Mouse (Mus musculus) lung, adult 2 months (tissue): ENCODE data around the gene Sdr39u1.

ENCODE experiments used
- CTCF ChIP-seq: fragments of 200-500 bp; IDR thresholded peaks from 2 replicates; pipeline ENCODE4 v1.5.1; 2011; ENCODE audit warnings: mild to moderate bottlenecking, low read length, control low read depth; ENCODE audit not compliant: insufficient read depth
- POLR2A ChIP-seq: fragments of 200-500 bp; IDR thresholded peaks from 2 replicates; pipeline ENCODE4 v1.6.1; 2011; ENCODE audit warnings: low read depth, mild to moderate bottlenecking, control low read depth, low read length, borderline replicate concordance; ENCODE audit errors: extremely low read depth

DNA sequence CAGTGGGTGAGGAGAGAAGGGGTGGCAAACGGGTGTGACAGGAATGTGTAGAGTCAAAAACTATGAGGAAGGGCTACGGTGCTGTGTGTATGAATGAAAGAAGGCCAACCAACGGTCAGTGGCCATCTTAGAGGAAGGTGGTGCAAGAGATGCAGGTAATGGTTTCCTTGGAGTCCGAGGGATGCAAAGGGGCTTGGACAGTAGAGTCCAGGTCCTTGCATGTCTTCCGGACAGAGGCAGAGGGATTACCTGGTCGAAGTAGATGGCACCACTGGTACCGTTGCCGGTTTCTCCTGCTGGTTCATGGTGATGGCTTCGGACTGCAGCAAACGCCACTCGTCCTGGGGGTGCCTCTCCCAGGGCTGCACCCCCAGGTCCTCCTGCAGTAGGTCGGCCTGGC lies 16.4 kb downstream of the Sdr39u1 start:
- TF ChIP-seq POLR2A (no peak), CTCF (no peak)
